Mouse (Mus musculus) kidney, adult 2 months (tissue): ENCODE results near the gene Zfp869.
"Not testable (repeated sequence)": the region's sequence is repeated elsewhere in the genome, so short reads cannot be mapped to it uniquely, and the experiment has no call there.

Source experiments
- CTCF ChIP-seq: fragments of 200-500 bp; conservative IDR thresholded peaks from 2 replicates; pipeline ENCODE4 v1.5.1; 2011; ENCODE audit warnings: low read depth, mild to moderate bottlenecking, control low read depth, low read length, moderate library complexity, mixed read lengths; ENCODE audit not compliant: insufficient read depth, insufficient read length
- POLR2A ChIP-seq: fragments of 200-500 bp; IDR thresholded peaks from one replicate; pipeline ENCODE4 v1.6.1; 2011; ENCODE audit warnings: low read depth, low read length, control low read depth

DNA sequence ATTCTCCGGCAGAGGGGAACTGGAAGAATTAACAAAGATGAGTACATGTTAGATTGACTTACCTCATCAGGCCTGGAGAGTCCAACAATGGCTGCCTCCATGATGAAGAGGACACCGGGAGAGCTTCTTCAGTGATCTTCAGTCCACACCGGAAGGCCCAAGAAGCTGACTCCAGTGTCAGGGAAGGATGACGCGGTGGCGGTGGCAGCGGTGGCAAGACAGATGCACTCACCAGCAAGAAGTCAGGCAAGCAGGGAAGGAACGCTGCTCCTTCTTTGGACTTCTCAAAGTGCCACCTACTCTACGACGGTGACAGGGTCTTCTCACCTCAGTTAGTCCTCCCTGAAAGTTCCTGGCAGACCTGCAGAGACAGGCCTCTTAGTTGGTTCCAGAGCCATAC, at the start of gene Zfp869:
- TF ChIP-seq CTCF, POLR2A: not testable (repeated sequence)
